Mouse (Mus musculus) gastrocnemius, postnatal 25 days (tissue): ENCODE data around the gene Fbl. TPM values are rescaled to one million over a fixed set of nuclear protein-coding genes. Genes with fewer than 3 reads are reported as not detected.
"Not testable (repeated sequence)": the region's sequence is repeated elsewhere in the genome, so short reads cannot be mapped to it uniquely, and the experiment has no call there.

ENCODE experiments used
- DNase-seq: peaks from one replicate; pipeline ENCODE4 v3.0.0; 2022
- long read RNA-seq, 2 experiments: library from polyadenylated mRNA; stranded (forward); transcript quantifications; one replicate each; pipeline ENCODE4 v2.0.0; 2021
- total RNA-seq, 2 experiments: library from RNA; stranded (reverse); gene quantifications; 1 replicate in 1 of 2; 2 replicates in 1 of 2; pipeline ENCODE4 v1.2.3; 2021

Fbl gene
- 10 to 100 TPM; 21.8 to 24.3 TPM for total RNA-seq
- long read RNA-seq, experiment 1, transcript Fbl-201 (9 exons, 1,197 nt), result major isoform, 17 of 20 reads
- long read RNA-seq, experiment 1, partial matches to known transcripts, result 2 of 20 reads
- long read RNA-seq, experiment 1, other reads (novel, unspliced or antisense), result 1 of 20 reads
- long read RNA-seq, experiment 2, transcript Fbl-201 (9 exons, 1,197 nt), result major isoform, 22 of 26 reads
- long read RNA-seq, experiment 2, partial matches to known transcripts, result 3 of 26 reads
- long read RNA-seq, experiment 2, other reads (novel, unspliced or antisense), result 1 of 26 reads

- peak; percentile 89 for DNase-seq
These were observed at the start of gene Fbl for GRCm38 (mm10) chr7:28169489-28170422. Gene Fbl, plus strand, starts transcription at chr7:28169710.

GRCm38 (mm10) chr7:28129166-28129565, 40.3 kb upstream of the Fbl start, which contains the start of gene 9530053A07Rik:
Gene 9530053A07Rik, plus strand, starts transcription at chr7:28129466.
- DNase-seq, result no peak

GRCm38 (mm10) chr7:28137613-28138012, 31.9 kb upstream of the Fbl start:
- no peak for DNase-seq

- DNase-seq, result peak; percentile 18
These were observed 21.2 kb upstream of the Fbl start for GRCm38 (mm10) chr7:28148263-28148662.

GRCm38 (mm10) chr7:28149841-28150240, 19.7 kb upstream of the Fbl start:
- no peak for DNase-seq

- DNase-seq, result no peak
These were observed 17.8 kb upstream of the Fbl start for GRCm38 (mm10) chr7:28151584-28152221.

- DNase-seq, result not testable (repeated sequence)
These were observed 15.9 kb upstream of the Fbl start for GRCm38 (mm10) chr7:28153595-28153994.

GRCm38 (mm10) chr7:28159292-28159691, 10.2 kb upstream of the Fbl start:
- no peak for DNase-seq

GRCm38 (mm10) chr7:28159893-28160292, 9.6 kb upstream of the Fbl start:
- DNase-seq, result no peak

GRCm38 (mm10) chr7:28161163-28161749, 8.3 kb upstream of the Fbl start:
- no peak for DNase-seq

- no peak for DNase-seq
These were observed 4.1 kb upstream of the Fbl start for GRCm38 (mm10) chr7:28165406-28165805.

GRCm38 (mm10) chr7:28168320-28169115, 992 bp upstream of the Fbl start:
- DNase-seq, result peak; percentile 51

GRCm38 (mm10) chr7:28175358-28175757, 5.8 kb downstream of the Fbl start:
- no peak for DNase-seq

- DNase-seq, result peak; percentile 98
These were observed 9.7 kb downstream of the Fbl start, which contains the start of gene Dyrk1b for GRCm38 (mm10) chr7:28179228-28179627. Gene Dyrk1b, plus strand, starts transcription at chr7:28179469.

GRCm38 (mm10) chr7:28179741-28180377, 10.3 kb downstream of the Fbl start:
- peak; percentile 96 for DNase-seq

- DNase-seq, result no peak
These were observed 11.4 kb downstream of the Fbl start for GRCm38 (mm10) chr7:28180890-28181289.

- DNase-seq, result no peak
These were observed 11.9 kb downstream of the Fbl start for GRCm38 (mm10) chr7:28181376-28181775.

GRCm38 (mm10) chr7:28182320-28182719, 12.8 kb downstream of the Fbl start:
- peak; percentile 42 for DNase-seq

GRCm38 (mm10) chr7:28185884-28186283, 16.4 kb downstream of the Fbl start:
- DNase-seq, result no peak

- no peak for DNase-seq
These were observed 17.1 kb downstream of the Fbl start for GRCm38 (mm10) chr7:28186631-28187030.

- no peak for DNase-seq
These were observed 22.0 kb downstream of the Fbl start for GRCm38 (mm10) chr7:28191489-28191888.
